Mouse (Mus musculus) brain, embryonic 18.5 days (tissue): ENCODE data around the gene Retreg2.

Experiments used
- DNase-seq: peaks from one replicate; pipeline ENCODE4 v3.0.0-alpha.2; 2012; ENCODE audit warnings: low read depth, low spot score

Retreg2 gene

GRCm38 (mm10) chr1:75168472-75169464 lies 26.2 kb downstream of the Retreg2 start, which contains the start of gene Zfand2b:
Gene Zfand2b, plus strand, starts transcription at chr1:75168646.
- peak; percentile 84 for DNase-seq

GRCm38 (mm10) chr1:75179334-75180104 lies 36.9 kb downstream of the Retreg2 start:
- no peak for DNase-seq

GRCm38 (mm10) chr1:75180105-75180590 lies 37.6 kb downstream of the Retreg2 start, which contains the start of gene Abcb6:
Gene Abcb6, minus strand, starts transcription at chr1:75180392.
- peak; percentile 86 for DNase-seq

- DNase-seq = no peak
Measured at GRCm38 (mm10) chr1:75180741-75181140, 38.2 kb downstream of the Retreg2 start.

GRCm38 (mm10) chr1:75181377-75181870 lies 38.8 kb downstream of the Retreg2 start:
- DNase-seq = no peak

- no peak for DNase-seq
Measured at GRCm38 (mm10) chr1:75182160-75182559, 39.6 kb downstream of the Retreg2 start.

GRCm38 (mm10) chr1:75185495-75185894 lies 42.9 kb downstream of the Retreg2 start:
- no peak for DNase-seq

- DNase-seq = no peak
Measured at GRCm38 (mm10) chr1:75187126-75187525, 44.5 kb downstream of the Retreg2 start.

- DNase-seq = no peak
Measured at GRCm38 (mm10) chr1:75187914-75188483, 45.4 kb downstream of the Retreg2 start.

GRCm38 (mm10) chr1:75190577-75190976 lies 48.0 kb downstream of the Retreg2 start:
- DNase-seq = no peak

GRCm38 (mm10) chr1:75191258-75191621 lies 48.7 kb downstream of the Retreg2 start:
- no peak for DNase-seq

- peak; percentile 98 for DNase-seq
Measured at GRCm38 (mm10) chr1:75191622-75192402, 49.2 kb downstream of the Retreg2 start, which contains the start of the genes Ankzf1 and Atg9a. Gene Ankzf1, plus strand, starts transcription at chr1:75192151. Gene Atg9a, minus strand, starts transcription at chr1:75192196.

GRCm38 (mm10) chr1:75192452-75192851 lies 49.9 kb downstream of the Retreg2 start:
- DNase-seq = no peak
